Mouse (Mus musculus) liver, embryonic 14.5 days (tissue): ENCODE measurements around the gene Caap1. TPM values are rescaled to one million over a fixed set of nuclear protein-coding genes. Genes with fewer than 3 reads are reported as not detected.
A peak's percentile ranks its signal among the peaks of the same experiment; 100 is the strongest.

Source experiments
- ATAC-seq: fragments of 200-750 bp; cut with Nextera tagmentation; 2 replicates; pipeline ENCODE4 v1.8.0; 2017; ENCODE audit warnings: moderate number of reproducible peaks, mild to moderate bottlenecking, moderate library complexity; ENCODE audit not compliant: insufficient read depth
- DNase-seq, 3 experiments: peaks; one replicate each; pipeline ENCODE4 v3.0.0-alpha.2; 2012 to 2013; ENCODE audit warnings: low read depth in 3 of 3, low spot score in 3 of 3
- H3K27ac ChIP-seq: fragments of 300-500 bp; sonication (generic); 2 replicates; pipeline ENCODE4 v1.5.1; 2014; ENCODE audit warnings: moderate library complexity, mild to moderate bottlenecking, control low read depth, inconsistent platforms
- H3K27me3 ChIP-seq: fragments of 300-500 bp; sonication (generic); 2 replicates; pipeline ENCODE4 v1.6.1; 2014; ENCODE audit warnings: mild to moderate bottlenecking, low read length, moderate library complexity; ENCODE audit not compliant: control insufficient read depth, insufficient read depth
- H3K36me3 ChIP-seq: fragments of 300-500 bp; sonication (generic); replicated peaks from 2 replicates; pipeline ENCODE4 v1.6.1; 2014; ENCODE audit warnings: low read depth; ENCODE audit not compliant: control insufficient read depth, insufficient read depth
- H3K4me1 ChIP-seq, 2 experiments: fragments of 200-500 bp in 1 of 2; fragments of 300-500 bp in 1 of 2; sonication (generic) in 1 of 2; replicated peaks; 2 replicates each; pipeline ENCODE4 v1.6.1; 2012 to 2014; ENCODE audit warnings: antibody characterized with exemption in 1 of 2, inconsistent platforms in 1 of 2, low read length in 1 of 2; ENCODE audit not compliant: control insufficient read depth in 2 of 2, insufficient read depth in 2 of 2
- H3K4me2 ChIP-seq: fragments of 300-500 bp; sonication (generic); 2 replicates; pipeline ENCODE4 v1.6.1; 2014; ENCODE audit warnings: low read depth, mild to moderate bottlenecking, control low read depth, moderate library complexity
- H3K4me3 ChIP-seq, 2 experiments: fragments of 200-500 bp in 1 of 2; fragments of 300-500 bp in 1 of 2; sonication (generic) in 1 of 2; 2 replicates each; pipeline ENCODE4 v1.5.1; 2012 to 2014; ENCODE audit warnings: low read depth in 2 of 2, low read length in 2 of 2, mild to moderate bottlenecking in 2 of 2, control low read depth in 1 of 2, inconsistent platforms in 1 of 2, moderate library complexity in 1 of 2; ENCODE audit not compliant: insufficient read depth in 1 of 2
- H3K9ac ChIP-seq: fragments of 300-500 bp; sonication (generic); replicated peaks from 2 replicates; pipeline ENCODE4 v1.6.1; 2014; ENCODE audit warnings: mild to moderate bottlenecking, control low read depth, moderate library complexity
- H3K9me3 ChIP-seq: fragments of 300-500 bp; sonication (generic); 2 replicates; pipeline ENCODE4 v1.6.1; 2016; ENCODE audit warnings: low read length, mixed read lengths; ENCODE audit not compliant: control insufficient read depth
- CTCF ChIP-seq: IDR thresholded peaks from 2 replicates; pipeline ENCODE4 v1.5.1; 2016; ENCODE audit warnings: antibody characterized with exemption, low read depth, control low read depth
- EP300 ChIP-seq: IDR thresholded peaks from 2 replicates; pipeline ENCODE4 v1.6.1; 2016; ENCODE audit warnings: antibody characterized with exemption, low read depth
- WGBS: fragments of 180-500 bp; shearing (Covaris S2); extraction: QIAGEN DNeasy Blood & Tissue Kit; methylation state at CpG from one replicate; pipeline ENCODE4 v1.1.7; 2014; ENCODE audit not compliant: insufficient replicate concordance; 5-methylcytosine and 5-hydroxymethylcytosine counted together
- polyA plus RNA-seq, 2 experiments: library from polyadenylated mRNA; depleted of rRNA in 1 of 2; stranded (reverse) in 1 of 2; unstranded in 1 of 2; fragments of >200 nt; fragmentation: Nextera tagmentation in 1 of 2; extraction: Ambion mirVana in 1 of 2; gene quantifications; 2 replicates each; pipeline versions ENCODE4 v1.2.1 to v1.2.3; 2012 to 2014

Caap1 gene
- polyA plus RNA-seq, 2 experiments = 5.4 to 9.7 TPM

DNA sequence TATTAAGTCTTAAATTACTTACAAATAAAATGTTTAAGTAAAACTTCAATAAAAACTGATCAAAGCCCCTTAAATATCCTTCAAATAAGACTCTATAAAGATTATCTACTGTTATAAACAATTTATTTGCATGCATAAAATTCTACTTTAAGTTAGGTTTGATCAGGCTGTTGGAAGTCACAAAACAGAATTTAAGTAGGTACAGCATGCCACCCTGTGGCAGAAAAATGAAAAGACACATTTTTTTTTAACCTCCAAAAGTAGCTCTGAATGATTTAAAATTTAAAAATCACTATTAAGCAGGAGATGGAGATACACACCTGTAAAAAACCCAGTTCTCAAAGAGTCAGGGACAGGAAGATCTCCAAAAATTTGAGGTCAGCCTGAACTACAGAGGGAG, 33.3 kb downstream of the Caap1 start:
- ATAC-seq (no peak), DNase-seq (no peak)
- Histone ChIP-seq H3K4me2 (no peak overlapping the region), H3K4me1 (no peaks in the 10 kb centered on the region), H3K9me3 (no peaks in the 10 kb centered on the region), H3K27me3 (no peaks in the 10 kb centered on the region), H3K27ac (no peak overlapping the region), H3K9ac (no peak overlapping the region), H3K4me3 (no peak overlapping the region), H3K36me3 (no peaks in the 10 kb centered on the region)
- TF ChIP-seq CTCF (no peak), EP300 (no peak)

DNA sequence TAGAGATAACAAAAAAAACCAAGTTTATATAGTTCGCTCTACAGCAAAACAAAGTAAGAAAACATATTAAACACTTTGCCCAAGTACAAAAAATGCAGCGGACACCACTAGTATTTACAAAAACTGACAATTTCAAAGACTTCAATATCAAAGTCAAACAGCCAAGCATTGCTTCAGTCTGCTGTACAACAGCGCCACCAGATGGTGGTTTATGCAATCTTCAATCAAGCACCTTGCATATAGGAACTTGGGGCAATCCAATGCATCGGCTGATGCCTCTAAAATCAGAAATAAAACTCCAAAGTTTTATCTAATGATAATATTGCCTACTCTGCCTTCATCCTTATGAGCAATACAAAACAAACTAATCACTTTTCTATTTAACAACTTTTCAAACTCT, 39.0 kb downstream of the Caap1 start:
- no peak for ATAC-seq
- peak; percentile 17 to 45 (median 33) for DNase-seq

DNA sequence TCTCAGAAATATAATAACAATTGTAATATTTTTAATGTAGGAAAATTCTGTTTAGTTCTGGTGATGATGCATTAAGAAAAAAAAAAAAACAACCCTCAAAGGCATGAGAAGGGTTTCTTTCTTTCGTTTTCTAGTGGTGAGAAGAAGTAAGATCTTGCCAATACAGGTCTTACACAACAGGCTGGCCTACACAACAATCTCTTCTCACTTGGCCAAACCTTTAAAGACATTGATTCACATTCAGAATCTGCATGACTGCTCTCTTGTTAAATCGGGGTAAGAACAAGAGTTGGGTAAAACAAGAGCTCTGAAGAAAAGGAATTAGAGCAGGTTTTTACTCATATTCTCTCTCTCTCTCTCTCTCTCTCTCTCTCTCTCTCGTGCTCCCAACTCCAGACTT, 41.2 kb downstream of the Caap1 start:
- Histone ChIP-seq H3K4me1 (no peaks in the 10 kb centered on the region), H3K27ac (no peak overlapping the region), H3K36me3 (no peaks in the 10 kb centered on the region; the same call in 1 of the 2 replicates), H3K9me3 (no peaks in the 10 kb centered on the region), H3K9ac (no peak overlapping the region), H3K4me2 (no peak overlapping the region), H3K27me3 (no peaks in the 10 kb centered on the region), H3K4me3 (no peak overlapping the region)
- 73% methylated on average over 3 of the region's 3 CpGs for WGBS
- TF ChIP-seq CTCF (no peak), EP300 (no peak)
- ATAC-seq = no peak
- DNase-seq = no peak

More for the DNA sequence above, 39.0 kb downstream of the Caap1 start:
- no peak overlapping the region for H3K9ac ChIP-seq
- 58% methylated on average over 4 of the region's 4 CpGs for WGBS
- no peaks in the 10 kb centered on the region for H3K4me1 ChIP-seq
- H3K27me3 ChIP-seq = no peaks in the 10 kb centered on the region
- H3K27ac ChIP-seq = no peak overlapping the region
- peak; percentile 61 for TF ChIP-seq CTCF
- no peak for TF ChIP-seq EP300
- H3K36me3 ChIP-seq = no peaks in the 10 kb centered on the region
- H3K9me3 ChIP-seq = no peaks in the 10 kb centered on the region
- H3K4me2 ChIP-seq = no peak overlapping the region
- no peak overlapping the region for H3K4me3 ChIP-seq

DNA sequence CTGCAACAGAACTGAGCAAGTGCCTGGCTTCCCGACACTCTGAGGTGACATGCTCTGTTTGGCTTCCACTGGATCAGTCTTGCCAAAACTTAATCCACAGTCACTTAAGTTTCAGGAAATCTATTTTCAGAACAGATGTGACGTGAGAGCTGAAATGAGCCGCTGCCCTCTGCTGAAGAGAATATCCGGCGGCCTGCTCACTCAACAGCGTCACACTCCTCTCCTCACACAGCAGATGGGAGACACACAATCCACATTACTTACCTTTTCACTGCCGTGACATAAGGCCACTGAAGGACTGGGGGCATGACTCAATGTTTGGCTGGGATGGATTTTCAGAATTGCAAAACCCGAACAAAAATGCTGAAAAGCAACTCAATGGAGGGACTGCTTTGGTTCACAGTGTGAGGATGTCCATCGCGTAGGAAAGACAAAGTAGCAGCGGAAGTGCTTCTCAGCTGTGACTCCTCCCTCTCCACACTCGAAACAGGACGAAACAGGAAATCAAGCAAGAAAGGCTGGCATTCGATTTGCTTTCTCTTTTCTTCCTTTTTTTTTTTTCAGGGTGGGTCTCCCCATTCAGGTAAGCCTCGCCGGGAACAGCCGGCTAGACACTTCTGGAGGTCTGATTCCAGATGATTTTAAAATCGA, 79.7 kb downstream of the Caap1 start:
- Histone ChIP-seq H3K36me3 (no peaks in the 10 kb centered on the region), H3K27me3 (no peaks in the 10 kb centered on the region), H3K9me3 (no peaks in the 10 kb centered on the region), H3K27ac (no peak overlapping the region), H3K9ac (no peak overlapping the region), H3K4me1 (no peaks in the 10 kb centered on the region), H3K4me2 (no peak overlapping the region), H3K4me3 (no peak overlapping the region)
- TF ChIP-seq CTCF (no peak), EP300 (no peak)
- ATAC-seq = no peak
- no peak for DNase-seq
- 73% methylated on average over 18 of the region's 18 CpGs for WGBS

DNA sequence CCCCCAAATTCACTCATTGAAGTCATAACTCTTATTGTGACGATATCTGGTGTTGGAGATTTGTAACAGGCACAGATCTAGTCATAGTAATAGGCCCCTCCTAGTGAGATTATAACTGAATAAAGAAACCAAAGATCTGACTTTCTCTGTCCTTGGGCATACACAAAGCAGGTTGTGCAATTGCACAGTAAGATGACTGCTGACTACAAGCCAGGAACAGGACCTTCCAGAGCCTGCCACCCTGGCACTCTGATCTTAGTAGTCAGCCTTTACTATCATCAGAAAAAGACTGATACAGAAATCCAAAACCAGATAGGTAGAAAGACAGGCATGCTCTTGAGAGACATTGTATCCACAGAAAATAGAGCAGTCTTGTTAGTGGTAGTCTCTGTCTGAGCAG, 83.3 kb downstream of the Caap1 start:
- ATAC-seq = no peak
- H3K4me1 ChIP-seq = no peaks in the 10 kb centered on the region
- no peaks in the 10 kb centered on the region for H3K36me3 ChIP-seq
- H3K9me3 ChIP-seq = no peaks in the 10 kb centered on the region
- no peak for DNase-seq
- 67% methylated on average over 1 of the region's 1 CpGs for WGBS
- H3K27ac ChIP-seq = no peak overlapping the region
- no peak overlapping the region for H3K9ac ChIP-seq
- no peak overlapping the region for H3K4me2 ChIP-seq
- TF ChIP-seq CTCF = no peak
- no peak for TF ChIP-seq EP300
- H3K27me3 ChIP-seq = no peaks in the 10 kb centered on the region
- H3K4me3 ChIP-seq = no peak overlapping the region
